ENCODE assay signal across 17 mouse cellular contexts in the genomic region with DNA sequence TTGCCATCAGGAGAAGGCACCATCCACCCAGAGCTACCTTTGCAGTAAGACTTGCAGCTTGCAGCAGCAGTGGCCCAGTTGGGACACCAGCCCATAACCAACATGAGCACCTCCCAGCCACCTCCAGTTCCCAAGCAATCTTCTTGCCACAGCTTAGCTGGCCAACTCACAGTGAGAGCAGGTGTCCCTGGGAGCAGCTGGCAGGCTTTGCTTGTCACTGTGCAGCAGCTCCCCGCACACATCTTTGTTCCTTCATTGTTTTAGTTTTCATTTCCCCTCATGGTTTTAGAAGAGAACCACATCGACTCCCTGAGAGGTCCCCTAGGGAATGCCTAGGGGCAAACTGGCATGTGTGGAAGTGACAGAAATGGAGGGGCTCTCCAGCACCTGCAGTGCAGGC. TPM values are rescaled to one million over a fixed set of nuclear protein-coding genes. Genes with fewer than 3 reads are reported as not detected.
DNase-seq lines count a peak whose midpoint lies in the region; ATAC-seq and TF ChIP-seq lines count a peak whose summit lies in the region.
"Had no signal": no experiment of that assay in that cellular context is flagged by ENCODE, and none has a peak within 500 bp of the region (broad histone marks: within the 10 kb centered on the region; RNA-seq: fewer than 3 reads in every experiment).

No protein-coding gene starts in this region.

- H3K4me1 ChIP-seq in liver, postnatal 0 days (ENCODE audit: insufficient read depth) = no peaks in the 10 kb centered on the region; the same call in 1 of the 2 replicates
- H3K4me1 ChIP-seq in liver, embryonic 12.5 days = peaks cover 25% of the 10 kb centered on the region
- peaks cover 38 to 88% of the 10 kb centered on the region in 2 experiments for H3K4me1 ChIP-seq in CH12.LX (ENCODE audit: control insufficient read depth in 1 of 2, insufficient read depth in 2 of 2)
- H3K4me1 ChIP-seq in stomach, embryonic 15.5 days = peaks cover 33% of the 10 kb centered on the region
- H3K4me1 ChIP-seq: forebrain, embryonic 10.5 days; neural tube, embryonic 13.5 days had no signal

- peak overlapping the region; percentile 34; the same call in 1 of the 2 replicates for H3K27ac ChIP-seq in liver, postnatal 0 days (ENCODE audit: low read depth)
- H3K27ac ChIP-seq in liver, embryonic 12.5 days = no peak overlapping the region
- peak overlapping the region; percentile 64 for H3K27ac ChIP-seq in CH12.LX (ENCODE audit: insufficient read depth, low read depth)
- H3K27ac ChIP-seq in stomach, embryonic 15.5 days = 0 out of 2 replicates have a peak overlapping the region, but pooled peaks have one; percentile 59
- H3K27ac ChIP-seq: forebrain, embryonic 10.5 days; neural tube, embryonic 13.5 days had no signal

- no peaks in the 10 kb centered on the region for H3K79me2 ChIP-seq in CH12.LX (replicated peaks; ENCODE audit: control insufficient read depth, extremely low read depth, insufficient read depth, poor library complexity, severe bottlenecking)

- no peak overlapping the region for H3K4me2 ChIP-seq in liver, postnatal 0 days (ENCODE audit: low read depth, low read length)
- no peak overlapping the region for H3K4me2 ChIP-seq in liver, embryonic 12.5 days
- no peak overlapping the region for H3K4me2 ChIP-seq in CH12.LX (ENCODE audit: insufficient read depth, low read depth, poor library complexity, severe bottlenecking)
- no peak overlapping the region for H3K4me2 ChIP-seq in stomach, embryonic 15.5 days
- H3K4me2 ChIP-seq: heart, embryonic 12.5 days; neural tube, embryonic 13.5 days had no signal

- no peak overlapping the region for H3K9ac ChIP-seq in liver, postnatal 0 days (replicated peaks)
- no peak overlapping the region for H3K9ac ChIP-seq in liver, embryonic 12.5 days
- H3K9ac ChIP-seq in CH12.LX (ENCODE audit: insufficient read depth, low read depth) = no peak overlapping the region
- H3K9ac ChIP-seq in stomach, embryonic 15.5 days = no peak overlapping the region
- H3K9ac ChIP-seq: heart, embryonic 12.5 days; neural tube, embryonic 13.5 days had no signal

- DNase-seq in cerebellum, adult 9-10 months = peak; percentile 15
- DNase-seq in cerebellum, adult 8-10 months = no peak
- DNase-seq in liver, postnatal 0 days = no peak
- peak; percentile 81 for DNase-seq in CH12.LX (ENCODE audit: extremely low read depth)
- no peak for DNase-seq in left cerebral cortex, postnatal 14 days (ENCODE audit: low spot score in 2 of 2)
- DNase-seq: adrenal gland, postnatal 10 days; gastrocnemius, postnatal 25 days; heart, postnatal 4 days; kidney, postnatal 14 days; lung, postnatal 10 days had no signal

- no peak; the same call in 1 of the 2 replicates for TF ChIP-seq RAD21 in CH12.LX (IDR thresholded peaks at IDR 0.05; ENCODE audit: low read depth, low read length)

- in situ Hi-C loops in CH12.LX (cut with MboI; ENCODE audit: low pct_ligation_motif_present, low pct_unique_long_range_greater_than_20kb, low sequenced_read_pairs) = no loop called here

- H3K27me3 ChIP-seq in liver, postnatal 0 days (ENCODE audit: insufficient read depth, low read length) = no peaks in the 10 kb centered on the region
- no peaks in the 10 kb centered on the region for H3K27me3 ChIP-seq in liver, embryonic 12.5 days (replicated peaks)
- no peaks in the 10 kb centered on the region for H3K27me3 ChIP-seq in CH12.LX (replicated peaks)
- H3K27me3 ChIP-seq in stomach, embryonic 15.5 days (replicated peaks) = no peaks in the 10 kb centered on the region
- H3K27me3 ChIP-seq: heart, embryonic 12.5 days; neural tube, embryonic 13.5 days had no signal

- no peak for TF ChIP-seq CTCF in liver, postnatal 0 days (IDR thresholded peaks at IDR 0.05; ENCODE audit: low read depth)
- 0 out of 4 replicates have a peak, but pooled peaks of 1 of the 2 experiments have one; percentile 5 for TF ChIP-seq CTCF in CH12.LX (conservative IDR thresholded peaks at IDR 0.05 in 1 of 2, IDR thresholded peaks at IDR 0.05 in 1 of 2; ENCODE audit: low read depth in 2 of 2, low read length in 2 of 2)

- WGBS in liver, postnatal 0 days (ENCODE audit: insufficient replicate concordance) = 54% methylated on average over 2 of the region's 2 CpGs
- 66% methylated on average over 2 of the region's 2 CpGs for WGBS in liver, embryonic 12.5 days (ENCODE audit: insufficient replicate concordance)
- 43% methylated on average over 2 of the region's 2 CpGs for WGBS in stomach, embryonic 15.5 days

- peaks cover 48% of the 10 kb centered on the region for H3K36me3 ChIP-seq in liver, postnatal 0 days (replicated peaks; ENCODE audit: insufficient read depth, low read length)
- H3K36me3 ChIP-seq in liver, embryonic 12.5 days = peaks cover 45% of the 10 kb centered on the region
- peaks cover 33 to 55% of the 10 kb centered on the region in 2 experiments for H3K36me3 ChIP-seq in CH12.LX (replicated peaks in 1 of 2; ENCODE audit: control insufficient read depth in 1 of 2, insufficient read depth in 1 of 2, low read length in 1 of 2)
- H3K36me3 ChIP-seq in stomach, embryonic 15.5 days = peaks cover 3% of the 10 kb centered on the region; the same call in 1 of the 2 replicates

- TF ChIP-seq POLR2A in CH12.LX (IDR thresholded peaks at IDR 0.05; ENCODE audit: low read depth, low read length) = no peak

- H3K9me3 ChIP-seq in liver, postnatal 0 days (ENCODE audit: low read length) = no peaks in the 10 kb centered on the region
- no peaks in the 10 kb centered on the region for H3K9me3 ChIP-seq in liver, embryonic 12.5 days (replicated peaks)
- peaks cover 5% of the 10 kb centered on the region for H3K9me3 ChIP-seq in CH12.LX (replicated peaks; ENCODE audit: low read length)
- no peaks in the 10 kb centered on the region for H3K9me3 ChIP-seq in stomach, embryonic 15.5 days
- H3K9me3 ChIP-seq: forebrain, embryonic 10.5 days; heart, embryonic 12.5 days; neural tube, embryonic 13.5 days had no signal

- ATAC-seq in liver, postnatal 0 days = peak; percentile 31
- no peak for ATAC-seq in liver, embryonic 12.5 days
- no peak for ATAC-seq in stomach, embryonic 15.5 days (ENCODE audit: insufficient read depth, low FRiP score, low read depth)
- no peak for ATAC-seq in megakaryocyte progenitor cell, adult 5-6 weeks (replicated peaks; ENCODE audit: poor library complexity)
- ATAC-seq: hindbrain, embryonic 16.5 days had no signal

- dilution Hi-C loops in CH12.LX (cut with MboI; ENCODE audit: extremely low pct_ligation_motif_present, extremely low pct_unique_long_range_greater_than_20kb, low sequenced_read_pairs) = no loop called here

- intact Hi-C loops in left cerebral cortex, postnatal 14 days (cut with DNase I) = no loop called here

- no peak for TF ChIP-seq EP300 in liver, postnatal 0 days (IDR thresholded peaks at IDR 0.05; ENCODE audit: low read depth)
- TF ChIP-seq EP300 in CH12.LX (IDR thresholded peaks at IDR 0.05; ENCODE audit: low read length) = peak; percentile 85

- no peak overlapping the region for H3K4me3 ChIP-seq in liver, postnatal 0 days (ENCODE audit: low read depth, low read length)
- H3K4me3 ChIP-seq in liver, embryonic 12.5 days = no peak overlapping the region
- no peak overlapping the region for H3K4me3 ChIP-seq in CH12.LX (replicated peaks in 1 of 3; ENCODE audit: low read depth in 2 of 3, low read length in 2 of 3, poor library complexity in 1 of 3)
- no peak overlapping the region for H3K4me3 ChIP-seq in stomach, embryonic 15.5 days (replicated peaks)
- H3K4me3 ChIP-seq: forebrain, embryonic 10.5 days; heart, embryonic 12.5 days; neural tube, embryonic 13.5 days had no signal

TF ChIP-seq in CH12.LX, 34 proteins besides CTCF, POLR2A, EP300 and RAD21 (continues in another document):
- TF ChIP-seq ELF1 (IDR thresholded peaks at IDR 0.05; ENCODE audit: low read depth, low read length) (no peak), ZNF384 (IDR thresholded peaks at IDR 0.05; ENCODE audit: low read depth, low read length) (no peak), SIN3A (IDR thresholded peaks at IDR 0.05; ENCODE audit: low read length) (no peak; the same call in 1 of the 2 replicates), MYC (IDR thresholded peaks at IDR 0.05; ENCODE audit: low read depth, low read length) (peak; percentile 52; the same call in 1 of the 2 replicates), HCFC1 (IDR thresholded peaks at IDR 0.05; ENCODE audit: low read depth, low read length) (no peak), ZMIZ1 (IDR thresholded peaks at IDR 0.05; ENCODE audit: low read depth, low read length) (no peak), POLR2AphosphoS2 (IDR thresholded peaks at IDR 0.05; ENCODE audit: low read depth, low read length) (no peak), RCOR1 (conservative IDR thresholded peaks at IDR 0.05; ENCODE audit: low read depth, low read length) (no peak), TCF12 (IDR thresholded peaks at IDR 0.05; ENCODE audit: low read depth, low read length) (peak; percentile 92), MAX (IDR thresholded peaks at IDR 0.05; ENCODE audit: low read length) (no peak), JUN (IDR thresholded peaks at IDR 0.05; ENCODE audit: insufficient read depth, low read depth, low read length) (no peak; the same call in 1 of the 2 replicates), NELFE (IDR thresholded peaks at IDR 0.05; ENCODE audit: low read depth, low read length) (no peak), E2F4 (IDR thresholded peaks at IDR 0.05; ENCODE audit: insufficient replicate concordance, low read depth, low read length) (no peak), USF2 (conservative IDR thresholded peaks at IDR 0.05; ENCODE audit: low read depth, low read length) (no peak), ZC3H11A (IDR thresholded peaks at IDR 0.05; ENCODE audit: low read depth, low read length) (no peak), CHD1 (IDR thresholded peaks at IDR 0.05; ENCODE audit: low read depth, low read length) (no peak), SMC3 (IDR thresholded peaks at IDR 0.05; ENCODE audit: low read depth, low read length) (no peak), MAFK (IDR thresholded peaks at IDR 0.05; ENCODE audit: insufficient replicate concordance, low read length) (no peak), MAZ (IDR thresholded peaks at IDR 0.05; ENCODE audit: low read depth, low read length) (0 out of 2 replicates have a peak, but pooled peaks have one; percentile 36), CHD2 (IDR thresholded peaks at IDR 0.05; ENCODE audit: low read length) (peak; percentile 46; the same call in 1 of the 2 replicates), BHLHE40 (IDR thresholded peaks at IDR 0.05; ENCODE audit: low read depth, low read length) (peak; percentile 79)

RNA-seq across cellular contexts. Expression of gene Atp2a3, which starts 35.9 kb away (rescaled TPM):
- 13.5 and 14.6 TPM in 2 replicates for polyA plus RNA-seq in liver, postnatal 0 days (2015; fragmentation: Nextera tagmentation; extraction: Ambion mirVana)
- 17.5 and 18.9 TPM in 2 replicates for polyA plus RNA-seq in liver, embryonic 12.5 days (2016; fragmentation: Nextera tagmentation; extraction: Ambion mirVana)
- total RNA-seq in CH12.LX (2012; rRNA removed) (136 and 218 TPM in 2 replicates), CH12.LX (2014; rRNA removed) (44.1 and 61.4 TPM in 2 replicates)
- 255 and 279 TPM in 2 replicates for polyA plus RNA-seq in CH12.LX (2012; ENCODE audit: insufficient read length, low read depth)
- 18.9 and 20.6 TPM in 2 replicates for polyA plus RNA-seq in stomach, embryonic 15.5 days (2015; fragmentation: Nextera tagmentation; extraction: Ambion mirVana)
- total RNA-seq in left cerebral cortex, postnatal 14 days (2021) = 1 to 10 TPM; 7.9 to 8.5 TPM
- total RNA-seq in megakaryocyte progenitor cell, adult 5-6 weeks (2015) = 52.1 and 63.7 TPM in 2 replicates
- 74.9 and 82.5 TPM in 2 replicates for total RNA-seq in megakaryocyte progenitor cell, adult 5-6 weeks (2017)

Comparison
In these comparisons a context has a peak if more than half of its experiments do, and no peak if none do; other contexts are left out.
1. DNase-seq: peak in cerebellum, adult 9-10 months (single experiment) and CH12.LX (single experiment); none in cerebellum, adult 8-10 months (single experiment), liver, postnatal 0 days (single experiment) and left cerebral cortex, postnatal 14 days (0 of 2).
2. RNA of gene Atp2a3, which starts 35.9 kb away (polyA plus RNA-seq): 255 to 279 TPM in CH12.LX; 17.5 to 18.9 TPM in liver, embryonic 12.5 days, 18.9 to 20.6 TPM in stomach, embryonic 15.5 days and 13.5 to 14.6 TPM in liver, postnatal 0 days; every median in the first group is over 10 times any median in the second.